Mouse (Mus musculus) heart, embryonic 16.5 days (tissue): ENCODE measurements at regions not wholly inside any gene's neighbourhood (a gene's known extent, or its start where the extent isn't known, plus 50 kb on each side); places are given as distances from the start of the nearest gene placed in this dataset.

Experiments used
- ATAC-seq: fragments of 200-750 bp; cut with Nextera tagmentation; replicated peaks from 2 replicates; pipeline ENCODE4 v1.8.0; 2017; ENCODE audit warnings: moderate number of reproducible peaks; ENCODE audit not compliant: insufficient read depth, low FRiP score; ENCODE audit errors: extremely low read depth
- H3K27ac ChIP-seq: fragments of 300-500 bp; sonication (generic); 2 replicates; pipeline ENCODE4 v1.5.1; 2014; ENCODE audit warnings: mild to moderate bottlenecking, low read length, control low read depth, moderate library complexity
- H3K27me3 ChIP-seq: fragments of 300-500 bp; sonication (generic); 2 replicates; pipeline ENCODE4 v1.6.1; 2014; ENCODE audit warnings: low read length, mixed read lengths; ENCODE audit not compliant: control insufficient read depth, insufficient read depth
- H3K36me3 ChIP-seq: fragments of 300-500 bp; sonication (generic); 2 replicates; pipeline ENCODE4 v1.6.1; 2014; ENCODE audit not compliant: control insufficient read depth, insufficient read depth
- H3K4me1 ChIP-seq: fragments of 300-500 bp; sonication (generic); 2 replicates; pipeline ENCODE4 v1.6.1; 2014; ENCODE audit warnings: low read length, mixed read lengths; ENCODE audit not compliant: control insufficient read depth, insufficient read depth
- H3K4me2 ChIP-seq: fragments of 300-500 bp; sonication (generic); 2 replicates; pipeline ENCODE4 v1.6.1; 2014; ENCODE audit warnings: low read depth, mild to moderate bottlenecking, control low read depth, low read length
- H3K4me3 ChIP-seq: fragments of 300-500 bp; sonication (generic); 2 replicates; pipeline ENCODE4 v1.5.1; 2014; ENCODE audit warnings: mild to moderate bottlenecking, control low read depth, low read length
- H3K9ac ChIP-seq: fragments of 300-500 bp; sonication (generic); 2 replicates; pipeline ENCODE4 v1.6.1; 2014; ENCODE audit warnings: low read length, control low read depth
- H3K9me3 ChIP-seq: fragments of 300-500 bp; sonication (generic); replicated peaks from 2 replicates; pipeline ENCODE4 v1.6.1; 2016; ENCODE audit warnings: low read length; ENCODE audit not compliant: control insufficient read depth
- WGBS: fragments of 180-500 bp; shearing (Covaris S2); extraction: QIAGEN DNeasy Blood & Tissue Kit; methylation state at CpG from one replicate; pipeline ENCODE4 v1.1.7; 2014; 5-methylcytosine and 5-hydroxymethylcytosine counted together

GRCm38 (mm10) chr4:127734641-127735040 lies 236.1 kb downstream of the CK137956 start:
- H3K9me3 ChIP-seq = no peaks in the 10 kb centered on the region
- H3K4me1 ChIP-seq = no peaks in the 10 kb centered on the region
- H3K9ac ChIP-seq = no peak overlapping the region
- no peak overlapping the region for H3K27ac ChIP-seq
- H3K4me2 ChIP-seq = no peak overlapping the region
- H3K36me3 ChIP-seq = no peaks in the 10 kb centered on the region
- no peak overlapping the region for H3K4me3 ChIP-seq
- ATAC-seq = no peak
- H3K27me3 ChIP-seq = no peaks in the 10 kb centered on the region
- WGBS = 58% methylated on average over 8 of the region's 8 CpGs

- Histone ChIP-seq H3K36me3 (no peaks in the 10 kb centered on the region), H3K4me2 (no peak overlapping the region), H3K27ac (no peak overlapping the region), H3K9ac (no peak overlapping the region), H3K27me3 (no peaks in the 10 kb centered on the region), H3K9me3 (no peaks in the 10 kb centered on the region), H3K4me1 (no peaks in the 10 kb centered on the region), H3K4me3 (no peak overlapping the region)
- ATAC-seq = no peak
- 63% methylated on average over 5 of the region's 5 CpGs for WGBS
These were observed 252.1 kb downstream of the CK137956 start for GRCm38 (mm10) chr4:127718661-127719060.

GRCm38 (mm10) chr4:127712274-127712673 lies 258.5 kb downstream of the CK137956 start:
- Histone ChIP-seq H3K9me3 (no peaks in the 10 kb centered on the region), H3K4me1 (no peaks in the 10 kb centered on the region), H3K27ac (no peak overlapping the region), H3K4me3 (no peak overlapping the region), H3K9ac (no peak overlapping the region), H3K27me3 (no peaks in the 10 kb centered on the region), H3K4me2 (no peak overlapping the region), H3K36me3 (no peaks in the 10 kb centered on the region)
- 89% methylated on average over 10 of the region's 10 CpGs for WGBS
- no peak for ATAC-seq

- H3K36me3 ChIP-seq = no peaks in the 10 kb centered on the region
- H3K4me2 ChIP-seq = no peak overlapping the region
- ATAC-seq = no peak
- no peaks in the 10 kb centered on the region for H3K27me3 ChIP-seq
- 71% methylated on average over 4 of the region's 4 CpGs for WGBS
- no peak overlapping the region for H3K4me3 ChIP-seq
- no peak overlapping the region for H3K27ac ChIP-seq
- H3K9me3 ChIP-seq = no peaks in the 10 kb centered on the region
- H3K9ac ChIP-seq = no peak overlapping the region
- no peaks in the 10 kb centered on the region for H3K4me1 ChIP-seq
These were observed 259.9 kb downstream of the CK137956 start for GRCm38 (mm10) chr4:127710816-127711215.

- Histone ChIP-seq H3K27ac (no peak overlapping the region), H3K36me3 (no peaks in the 10 kb centered on the region), H3K9me3 (no peaks in the 10 kb centered on the region), H3K27me3 (no peaks in the 10 kb centered on the region), H3K4me2 (no peak overlapping the region), H3K4me3 (no peak overlapping the region), H3K9ac (no peak overlapping the region), H3K4me1 (no peaks in the 10 kb centered on the region)
- 73% methylated on average over 6 of the region's 6 CpGs for WGBS
- no peak for ATAC-seq
These were observed 261.0 kb downstream of the CK137956 start for GRCm38 (mm10) chr4:127709746-127710145.

GRCm38 (mm10) chr4:127708186-127708585 lies 262.6 kb downstream of the CK137956 start:
- no peaks in the 10 kb centered on the region for H3K36me3 ChIP-seq
- no peaks in the 10 kb centered on the region for H3K27me3 ChIP-seq
- H3K9ac ChIP-seq = no peak overlapping the region
- no peaks in the 10 kb centered on the region for H3K4me1 ChIP-seq
- ATAC-seq = no peak
- WGBS = 34% methylated on average over 3 of the region's 3 CpGs
- H3K9me3 ChIP-seq = no peaks in the 10 kb centered on the region
- no peak overlapping the region for H3K4me2 ChIP-seq
- no peak overlapping the region for H3K4me3 ChIP-seq
- H3K27ac ChIP-seq = no peak overlapping the region

GRCm38 (mm10) chr4:127707126-127707525 lies 263.6 kb downstream of the CK137956 start:
- 83% methylated on average over 3 of the region's 3 CpGs for WGBS
- Histone ChIP-seq H3K9me3 (no peaks in the 10 kb centered on the region), H3K9ac (no peak overlapping the region), H3K4me1 (no peaks in the 10 kb centered on the region), H3K27ac (no peak overlapping the region), H3K27me3 (no peaks in the 10 kb centered on the region), H3K36me3 (no peaks in the 10 kb centered on the region), H3K4me2 (no peak overlapping the region), H3K4me3 (no peak overlapping the region)
- no peak for ATAC-seq

GRCm38 (mm10) chr4:127701651-127702050 lies 269.1 kb downstream of the CK137956 start:
- Histone ChIP-seq H3K4me3 (no peak overlapping the region), H3K36me3 (no peaks in the 10 kb centered on the region), H3K27ac (no peak overlapping the region), H3K27me3 (no peaks in the 10 kb centered on the region), H3K9ac (no peak overlapping the region), H3K4me2 (no peak overlapping the region), H3K4me1 (no peaks in the 10 kb centered on the region), H3K9me3 (no peaks in the 10 kb centered on the region)
- WGBS = 87% methylated on average over 11 of the region's 11 CpGs
- no peak for ATAC-seq

GRCm38 (mm10) chr4:127689986-127690385 lies 280.8 kb downstream of the CK137956 start:
- H3K36me3 ChIP-seq = no peaks in the 10 kb centered on the region
- H3K27me3 ChIP-seq = no peaks in the 10 kb centered on the region
- no peaks in the 10 kb centered on the region for H3K9me3 ChIP-seq
- no peak overlapping the region for H3K9ac ChIP-seq
- WGBS = 39% methylated on average over 4 of the region's 4 CpGs
- no peaks in the 10 kb centered on the region for H3K4me1 ChIP-seq
- no peak for ATAC-seq
- H3K4me3 ChIP-seq = no peak overlapping the region
- no peak overlapping the region for H3K27ac ChIP-seq
- H3K4me2 ChIP-seq = no peak overlapping the region

GRCm38 (mm10) chr4:127685021-127685420 lies 285.7 kb downstream of the CK137956 start:
- WGBS = 34% methylated on average over 3 of the region's 3 CpGs

More at GRCm38 (mm10) chr4:127685021-127685420, 285.7 kb downstream of the CK137956 start:
- no peak overlapping the region for H3K27ac ChIP-seq
- H3K4me1 ChIP-seq = no peaks in the 10 kb centered on the region
- H3K9ac ChIP-seq = no peak overlapping the region
- H3K9me3 ChIP-seq = no peaks in the 10 kb centered on the region
- ATAC-seq = no peak
- H3K4me3 ChIP-seq = no peak overlapping the region
- no peaks in the 10 kb centered on the region for H3K36me3 ChIP-seq
- H3K4me2 ChIP-seq = no peak overlapping the region
- H3K27me3 ChIP-seq = no peaks in the 10 kb centered on the region
